Mouse (Mus musculus): ENCODE results near the gene Gm28048. TPM values are rescaled to one million over a fixed set of nuclear protein-coding genes. Genes with fewer than 3 reads are reported as not detected.

Gene Gm28048
- polyA plus RNA-seq, 1 experiment from 2014 or later = 34.8 TPM

DNA sequence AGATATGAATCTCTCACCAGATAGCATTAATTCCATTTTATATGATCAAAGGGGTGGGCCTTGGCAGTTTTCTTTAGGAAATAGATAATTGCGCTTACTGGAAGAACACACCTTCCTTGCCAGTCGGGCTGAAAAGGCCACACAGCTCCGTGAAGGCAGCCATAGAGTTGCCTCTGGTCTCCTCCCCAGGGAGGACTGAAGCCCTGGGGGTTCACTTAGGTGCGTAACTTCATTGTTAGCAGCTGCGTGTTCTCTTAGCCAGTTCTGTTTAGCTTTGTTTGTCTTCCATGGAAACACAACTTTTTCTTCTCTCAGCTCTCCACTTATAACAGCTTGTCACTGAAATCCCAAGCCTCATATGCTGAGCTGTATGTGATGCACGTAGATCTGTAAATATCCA, 89.4 kb downstream of the Gm28048 start:
- ATAC-seq (replicated peaks; ENCODE audit: low FRiP score, low read depth) = no peak
- 73% methylated on average over 6 of the region's 6 CpGs for WGBS
- no peak for TF ChIP-seq CTCF (IDR thresholded peaks at IDR 0.05; ENCODE audit: low read depth)
- Histone ChIP-seq H3K27me3 (ENCODE audit: insufficient read depth, low read length) (no peaks in the 10 kb centered on the region), H3K27ac (no peak overlapping the region), H3K9ac (ENCODE audit: low read depth, low read length) (no peak overlapping the region), H3K4me2 (ENCODE audit: low read length) (no peak overlapping the region), H3K4me1 (replicated peaks; ENCODE audit: insufficient read depth, low read length) (no peaks in the 10 kb centered on the region), H3K4me3 (replicated peaks; ENCODE audit: low read depth, low read length) (no peak overlapping the region), H3K9me3 (replicated peaks; ENCODE audit: low read length) (no peaks in the 10 kb centered on the region), H3K36me3 (ENCODE audit: insufficient read depth, low read length) (no peaks in the 10 kb centered on the region)
- no peak for DNase-seq (ENCODE audit: low spot score)

DNA sequence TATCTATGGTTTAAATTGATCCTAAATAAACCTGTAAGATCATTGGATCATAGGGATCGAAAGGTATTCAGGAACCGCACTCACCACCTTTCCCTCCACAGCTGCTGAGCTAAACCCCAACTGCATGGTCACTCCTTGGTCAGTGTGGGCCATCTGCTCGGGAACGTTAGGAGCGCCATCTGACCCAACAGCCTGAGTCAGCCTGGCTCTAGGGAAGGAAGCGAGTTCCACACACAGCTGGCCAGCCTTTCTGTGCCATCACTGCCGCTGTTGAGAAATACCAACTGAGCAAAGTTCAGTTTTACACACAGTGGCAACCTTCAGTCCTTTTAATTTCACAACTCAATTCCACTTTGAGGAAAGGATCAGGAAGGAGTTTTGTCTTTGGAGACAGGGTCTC, 90.0 kb downstream of the Gm28048 start:
- Histone ChIP-seq H3K4me3 (replicated peaks; ENCODE audit: low read depth, low read length) (no peak overlapping the region), H3K36me3 (ENCODE audit: insufficient read depth, low read length) (no peaks in the 10 kb centered on the region), H3K27ac (no peak overlapping the region), H3K9ac (ENCODE audit: low read depth, low read length) (no peak overlapping the region), H3K4me2 (ENCODE audit: low read length) (no peak overlapping the region), H3K9me3 (replicated peaks; ENCODE audit: low read length) (no peaks in the 10 kb centered on the region), H3K27me3 (ENCODE audit: insufficient read depth, low read length) (no peaks in the 10 kb centered on the region), H3K4me1 (replicated peaks; ENCODE audit: insufficient read depth, low read length) (no peaks in the 10 kb centered on the region)
- TF ChIP-seq CTCF (IDR thresholded peaks at IDR 0.05; ENCODE audit: low read depth) = no peak
- WGBS = 91% methylated on average over 7 of the region's 7 CpGs
- DNase-seq (ENCODE audit: low spot score) = no peak
- ATAC-seq (replicated peaks; ENCODE audit: low FRiP score, low read depth) = no peak

DNA sequence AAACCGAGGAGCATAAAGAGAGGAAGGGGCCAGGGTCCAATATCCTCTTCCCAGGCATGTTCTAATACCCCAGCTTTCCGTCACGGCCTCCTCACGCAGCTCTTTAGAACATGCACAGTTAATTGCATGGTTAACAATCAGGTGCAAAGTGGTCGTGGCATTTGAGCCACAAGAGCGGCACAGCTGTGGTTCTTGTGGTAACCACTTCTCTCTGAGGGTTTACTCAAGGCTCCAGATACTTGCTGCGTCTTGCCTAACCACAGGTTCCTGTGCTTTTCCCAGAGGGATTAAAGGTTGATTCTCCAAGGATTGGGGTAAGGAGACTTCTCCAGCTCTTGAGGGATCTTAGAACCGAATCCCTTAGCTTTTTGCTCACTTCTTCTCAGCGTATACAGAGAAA, 90.6 kb downstream of the Gm28048 start:
- ATAC-seq (replicated peaks; ENCODE audit: low FRiP score, low read depth) (no peak), DNase-seq (ENCODE audit: low spot score) (no peak)
- no peak for TF ChIP-seq CTCF (IDR thresholded peaks at IDR 0.05; ENCODE audit: low read depth)
- Histone ChIP-seq H3K4me1 (replicated peaks; ENCODE audit: insufficient read depth, low read length) (no peaks in the 10 kb centered on the region), H3K4me3 (replicated peaks; ENCODE audit: low read depth, low read length) (no peak overlapping the region), H3K4me2 (ENCODE audit: low read length) (no peak overlapping the region), H3K27ac (no peak overlapping the region), H3K27me3 (ENCODE audit: insufficient read depth, low read length) (no peaks in the 10 kb centered on the region), H3K36me3 (ENCODE audit: insufficient read depth, low read length) (no peaks in the 10 kb centered on the region), H3K9me3 (replicated peaks; ENCODE audit: low read length) (no peaks in the 10 kb centered on the region), H3K9ac (ENCODE audit: low read depth, low read length) (no peak overlapping the region)
- 70% methylated on average over 9 of the region's 9 CpGs for WGBS

DNA sequence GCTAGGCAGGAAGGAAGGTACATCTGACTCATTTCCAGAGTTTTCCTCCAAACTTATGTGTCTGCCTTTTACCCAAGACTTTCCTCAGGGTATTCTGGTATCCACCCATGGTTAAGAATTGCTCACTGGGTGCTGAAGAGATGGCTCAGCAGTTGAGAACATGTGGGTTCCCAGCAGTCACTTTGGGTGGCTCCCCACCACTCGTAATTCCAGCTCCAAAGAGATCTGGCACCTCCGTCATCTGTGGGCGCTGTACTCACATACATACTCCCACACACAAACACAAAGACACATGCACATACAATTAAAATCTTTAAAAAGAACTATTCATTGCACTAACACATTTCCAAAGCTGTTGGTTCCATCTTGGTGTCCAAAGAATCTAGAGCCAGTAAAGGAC, 92.7 kb downstream of the Gm28048 start:
- DNase-seq (ENCODE audit: low spot score) (no peak), ATAC-seq (replicated peaks; ENCODE audit: low FRiP score, low read depth) (no peak)
- Histone ChIP-seq H3K4me1 (replicated peaks; ENCODE audit: insufficient read depth, low read length) (no peaks in the 10 kb centered on the region), H3K27ac (no peak overlapping the region), H3K9ac (ENCODE audit: low read depth, low read length) (no peak overlapping the region), H3K27me3 (ENCODE audit: insufficient read depth, low read length) (no peaks in the 10 kb centered on the region), H3K36me3 (ENCODE audit: insufficient read depth, low read length) (no peaks in the 10 kb centered on the region), H3K9me3 (replicated peaks; ENCODE audit: low read length) (no peaks in the 10 kb centered on the region), H3K4me2 (ENCODE audit: low read length) (no peak overlapping the region), H3K4me3 (replicated peaks; ENCODE audit: low read depth, low read length) (no peak overlapping the region)
- WGBS = 94% methylated on average over 3 of the region's 3 CpGs
- TF ChIP-seq CTCF (IDR thresholded peaks at IDR 0.05; ENCODE audit: low read depth) = no peak

DNA sequence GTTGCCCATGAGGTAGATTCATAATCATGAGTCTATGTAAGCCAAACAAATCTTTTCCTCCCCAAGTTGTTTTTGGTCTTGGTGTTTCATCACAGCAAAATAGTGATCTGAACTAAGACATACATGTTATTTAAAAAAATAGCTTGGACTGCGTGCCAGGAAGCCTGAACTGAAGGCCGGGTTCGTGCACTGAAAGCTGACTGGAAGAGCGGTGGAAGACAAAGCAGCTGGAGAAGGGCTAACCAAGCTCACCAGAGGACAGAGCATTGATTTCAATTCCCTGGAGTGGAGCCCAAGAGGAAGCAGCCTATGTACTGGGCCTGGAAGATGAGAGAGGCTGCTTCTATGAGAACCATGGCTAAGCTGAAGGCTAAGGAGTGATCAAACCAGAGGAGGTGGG, 94.9 kb downstream of the Gm28048 start:
- DNase-seq (ENCODE audit: low spot score) = peak; percentile 54
- 79% methylated on average over 4 of the region's 4 CpGs for WGBS
- H3K4me2 ChIP-seq (ENCODE audit: low read length) = no peak overlapping the region

DNA sequence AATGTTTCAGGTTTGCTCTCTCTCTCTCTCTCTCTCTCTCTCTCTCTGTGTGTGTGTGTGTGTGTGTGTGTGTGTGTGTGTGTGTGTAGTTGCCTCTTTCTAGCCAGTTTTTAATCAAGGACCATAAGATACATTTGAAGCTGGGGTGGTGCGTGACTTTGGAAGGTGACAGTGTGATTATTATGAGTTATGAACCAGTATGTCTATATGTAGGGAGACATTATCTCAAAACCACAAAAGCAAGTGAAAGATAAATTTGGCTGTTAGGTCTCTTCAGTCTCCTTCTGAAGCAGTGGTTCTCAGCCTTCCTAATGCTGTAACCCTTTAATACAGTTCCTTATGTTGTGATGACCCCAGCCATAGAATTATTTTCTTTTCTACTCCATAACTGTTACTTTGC, 96.5 kb downstream of the Gm28048 start:
- H3K27me3 ChIP-seq (ENCODE audit: insufficient read depth, low read length) = no peaks in the 10 kb centered on the region
- H3K36me3 ChIP-seq (ENCODE audit: insufficient read depth, low read length) = no peaks in the 10 kb centered on the region
- ATAC-seq (replicated peaks; ENCODE audit: low FRiP score, low read depth) (no peak), DNase-seq (ENCODE audit: low spot score) (no peak)
- H3K9me3 ChIP-seq (replicated peaks; ENCODE audit: low read length) = no peaks in the 10 kb centered on the region
- no peak overlapping the region for H3K9ac ChIP-seq (ENCODE audit: low read depth, low read length)
- 100% methylated on average over 1 of the region's 1 CpGs for WGBS
- H3K27ac ChIP-seq = no peak overlapping the region
- H3K4me1 ChIP-seq (replicated peaks; ENCODE audit: insufficient read depth, low read length) = no peaks in the 10 kb centered on the region
- no peak for TF ChIP-seq CTCF (IDR thresholded peaks at IDR 0.05; ENCODE audit: low read depth)
- H3K4me3 ChIP-seq (replicated peaks; ENCODE audit: low read depth, low read length) = no peak overlapping the region
- no peak overlapping the region for H3K4me2 ChIP-seq (ENCODE audit: low read length)

More for the DNA sequence above, 94.9 kb downstream of the Gm28048 start:
- Histone ChIP-seq H3K9me3 (replicated peaks; ENCODE audit: low read length) (no peaks in the 10 kb centered on the region), H3K27me3 (ENCODE audit: insufficient read depth, low read length) (no peaks in the 10 kb centered on the region), H3K36me3 (ENCODE audit: insufficient read depth, low read length) (no peaks in the 10 kb centered on the region), H3K9ac (ENCODE audit: low read depth, low read length) (no peak overlapping the region), H3K4me1 (replicated peaks; ENCODE audit: insufficient read depth, low read length) (no peaks in the 10 kb centered on the region), H3K27ac (no peak overlapping the region), H3K4me3 (replicated peaks; ENCODE audit: low read depth, low read length) (no peak overlapping the region)
- no peak for ATAC-seq (replicated peaks; ENCODE audit: low FRiP score, low read depth)
- no peak for TF ChIP-seq CTCF (IDR thresholded peaks at IDR 0.05; ENCODE audit: low read depth)

DNA sequence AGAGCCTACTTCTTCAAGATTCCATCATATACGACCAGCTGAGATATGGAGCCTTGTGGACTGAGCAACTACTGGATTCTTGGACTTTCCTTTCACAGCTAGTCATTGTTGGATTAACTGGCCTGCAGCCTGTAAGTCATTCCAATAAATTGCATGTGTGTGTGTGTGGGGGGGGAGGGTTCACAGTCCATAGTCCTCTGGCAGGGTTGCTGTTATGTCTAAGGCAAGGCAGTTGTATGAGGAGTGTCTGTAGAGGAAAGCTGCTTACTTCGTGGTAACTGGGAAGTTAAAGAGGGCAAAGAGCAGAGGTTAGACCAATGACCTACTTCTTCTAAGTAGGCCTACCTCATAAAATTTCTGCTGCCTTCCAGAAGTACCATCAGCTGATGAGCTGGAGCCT, 98.2 kb downstream of the Gm28048 start:
- no peak for TF ChIP-seq CTCF (IDR thresholded peaks at IDR 0.05; ENCODE audit: low read depth)
- peak; percentile 14 for DNase-seq (ENCODE audit: low spot score)
- no peaks in the 10 kb centered on the region for H3K4me1 ChIP-seq (replicated peaks; ENCODE audit: insufficient read depth, low read length)
- no peaks in the 10 kb centered on the region for H3K9me3 ChIP-seq (replicated peaks; ENCODE audit: low read length)
- H3K9ac ChIP-seq (ENCODE audit: low read depth, low read length) = no peak overlapping the region
- H3K27me3 ChIP-seq (ENCODE audit: insufficient read depth, low read length) = no peaks in the 10 kb centered on the region
- H3K4me2 ChIP-seq (ENCODE audit: low read length) = no peak overlapping the region
- ATAC-seq (replicated peaks; ENCODE audit: low FRiP score, low read depth) = peak; percentile 93
- no peak overlapping the region for H3K27ac ChIP-seq
- H3K36me3 ChIP-seq (ENCODE audit: insufficient read depth, low read length) = no peaks in the 10 kb centered on the region
- 74% methylated on average over 2 of the region's 2 CpGs for WGBS
- H3K4me3 ChIP-seq (replicated peaks; ENCODE audit: low read depth, low read length) = no peak overlapping the region
